Mouse (Mus musculus): ENCODE results near the gene Ddx20.

Ddx20 gene

DNA sequence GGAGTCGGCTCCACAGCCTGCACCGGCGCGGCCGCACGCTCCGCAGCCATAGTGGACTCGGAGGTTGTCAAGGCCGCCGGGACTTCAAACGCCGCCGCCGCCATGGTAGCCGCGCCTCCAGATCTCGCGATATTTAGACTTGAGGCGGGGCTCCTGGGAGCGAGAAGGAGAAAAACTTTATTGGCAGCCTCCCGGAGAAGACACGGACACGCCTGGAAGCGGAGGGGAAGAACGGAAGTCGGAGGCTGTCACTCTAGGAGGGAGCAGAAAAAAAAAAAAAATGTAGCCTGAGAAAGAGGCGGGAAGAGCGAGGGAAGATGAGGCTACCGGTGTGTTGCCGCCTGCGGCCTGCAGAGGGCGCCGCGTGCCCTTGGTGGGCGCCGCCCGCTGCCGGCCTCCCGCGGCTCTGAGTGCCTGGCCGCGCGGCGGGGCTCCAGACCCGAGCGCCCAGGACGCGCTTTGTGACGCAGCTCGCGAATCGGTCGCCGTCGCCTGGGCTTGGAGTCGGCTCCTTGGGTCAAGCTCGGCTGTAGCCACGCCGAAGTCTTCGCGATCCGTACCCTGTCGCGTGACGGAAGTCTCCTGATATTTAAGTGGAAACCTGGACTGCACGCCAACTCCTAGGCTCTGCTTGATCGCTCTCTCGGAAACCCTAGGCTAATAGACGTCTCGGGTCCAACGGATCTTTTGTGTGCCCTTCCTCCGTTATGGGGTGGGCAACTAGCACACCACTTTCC is at the start of gene Ddx20:
Gene Ddx20 (minus strand): TSS at position 251 of the 737 bp plus-strand sequence.
- DNase-seq (ENCODE audit: low read depth, low spot score): peak; percentile 98

DNA sequence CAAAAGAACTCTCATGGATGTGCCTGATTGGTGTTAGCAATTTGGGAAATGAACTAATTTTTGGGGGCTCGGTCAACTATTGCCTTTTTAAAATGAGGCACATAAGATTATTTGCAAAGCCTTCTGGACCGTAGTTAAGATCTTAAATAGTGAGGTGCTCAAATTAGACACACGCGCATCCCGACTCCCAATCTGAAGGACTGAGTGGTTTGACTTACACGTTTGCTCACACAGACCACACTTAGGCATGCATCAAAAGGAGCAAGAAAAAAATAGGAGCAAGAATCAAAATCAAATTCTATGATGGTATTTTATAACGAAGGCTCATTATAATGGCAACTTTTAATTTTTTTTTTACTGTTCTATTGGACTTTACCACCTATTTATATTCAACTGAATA is 49.7 kb upstream of the Ddx20 start:
- no peak for DNase-seq (ENCODE audit: low read depth, low spot score)

DNA sequence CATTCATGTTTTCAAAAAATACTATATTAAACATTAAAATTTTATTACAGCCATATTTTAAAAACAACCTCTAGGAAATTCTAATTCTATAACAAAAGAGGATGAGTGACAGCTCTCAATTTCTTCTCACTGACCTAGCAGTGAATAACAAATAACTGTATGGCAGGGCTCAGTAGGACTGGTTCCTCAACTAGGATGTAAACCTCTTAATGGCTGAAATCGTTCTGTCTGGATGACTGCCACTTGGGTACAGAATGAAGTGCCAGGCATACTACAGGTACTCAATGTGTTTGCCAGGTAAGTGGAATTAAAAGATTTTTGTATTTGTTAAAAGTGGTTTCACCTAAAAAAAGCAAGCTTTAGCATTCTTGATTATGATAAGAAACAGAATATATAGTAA is 48.8 kb upstream of the Ddx20 start:
- DNase-seq (ENCODE audit: low read depth, low spot score): no peak

DNA sequence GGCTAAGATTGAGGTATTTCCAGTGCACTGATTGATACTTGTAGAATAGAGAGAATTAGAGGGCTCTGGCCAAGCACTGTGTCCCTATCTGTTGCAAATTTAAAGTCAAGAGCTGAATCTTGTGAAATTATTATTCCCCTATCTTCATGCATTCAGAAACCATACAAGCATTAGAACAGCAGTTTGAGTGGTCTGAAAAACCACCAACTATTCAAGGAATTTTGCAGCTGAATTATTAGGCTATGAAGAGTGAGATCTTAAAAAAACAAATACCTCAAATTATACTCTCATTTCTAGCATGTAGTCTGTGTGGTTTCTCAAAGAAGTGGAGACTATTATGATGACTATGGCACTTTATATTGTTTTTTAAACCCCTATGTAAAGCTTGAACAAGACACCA is 47.9 kb upstream of the Ddx20 start:
- no peak for DNase-seq (ENCODE audit: low read depth, low spot score)

DNA sequence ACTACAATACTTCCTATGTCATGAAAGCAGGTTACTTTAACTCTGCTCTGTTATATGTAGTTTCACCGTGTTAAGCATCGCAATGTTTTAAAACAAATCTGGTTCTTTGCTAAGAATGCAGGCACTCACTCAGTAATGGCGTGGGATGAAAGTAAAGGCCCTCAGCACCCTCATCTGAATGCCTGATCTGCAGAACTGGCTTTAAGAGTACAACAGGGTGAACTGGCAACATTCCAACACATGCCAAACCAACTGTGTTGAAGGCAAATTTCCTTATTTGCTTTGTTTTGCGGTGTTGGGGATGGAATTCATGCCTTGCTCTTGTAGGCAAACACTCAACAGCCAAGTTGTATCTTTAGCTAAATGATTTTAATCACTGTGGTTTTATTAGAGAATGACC is 46.2 kb upstream of the Ddx20 start:
- DNase-seq (ENCODE audit: low read depth, low spot score): no peak

DNA sequence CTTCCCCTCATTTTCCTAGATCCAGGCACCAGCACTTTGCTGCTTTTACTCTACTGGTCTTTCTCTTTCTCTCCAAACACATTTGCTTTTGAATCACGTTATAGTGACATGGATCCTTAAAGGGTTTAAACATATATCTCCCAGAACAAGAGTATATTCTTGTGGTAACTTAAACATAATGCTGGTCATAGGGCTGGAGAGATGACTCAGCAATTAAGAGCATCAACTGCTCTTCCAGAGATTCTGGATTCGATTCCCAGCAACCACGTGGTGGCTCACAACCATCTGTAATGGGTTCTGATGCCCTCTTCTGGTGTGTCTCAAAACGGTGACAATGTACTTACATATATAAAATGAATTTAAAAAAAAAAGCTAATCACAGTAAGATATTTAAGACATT is 45.0 kb upstream of the Ddx20 start:
- DNase-seq (ENCODE audit: low read depth, low spot score): no peak

DNA sequence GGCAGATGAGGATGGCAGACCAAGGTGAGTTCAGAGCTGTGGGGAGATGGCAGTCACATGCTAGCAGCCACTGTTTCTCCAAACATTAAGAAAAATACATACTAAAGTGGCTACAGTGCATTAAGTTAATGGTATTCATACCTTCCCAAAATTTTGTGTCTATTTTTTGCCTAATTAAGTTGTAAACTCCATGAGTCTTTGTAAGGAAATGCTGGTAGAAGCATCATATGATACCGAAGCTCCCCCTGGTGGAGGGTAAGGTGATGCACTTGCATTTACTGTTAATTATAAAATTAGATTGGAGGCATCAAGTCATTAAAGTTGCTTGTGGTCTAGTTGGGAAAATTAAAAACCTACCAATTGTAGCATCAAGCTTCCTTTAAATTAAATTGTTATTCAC is 38.7 kb upstream of the Ddx20 start:
- DNase-seq (ENCODE audit: low read depth, low spot score): peak; percentile 36

DNA sequence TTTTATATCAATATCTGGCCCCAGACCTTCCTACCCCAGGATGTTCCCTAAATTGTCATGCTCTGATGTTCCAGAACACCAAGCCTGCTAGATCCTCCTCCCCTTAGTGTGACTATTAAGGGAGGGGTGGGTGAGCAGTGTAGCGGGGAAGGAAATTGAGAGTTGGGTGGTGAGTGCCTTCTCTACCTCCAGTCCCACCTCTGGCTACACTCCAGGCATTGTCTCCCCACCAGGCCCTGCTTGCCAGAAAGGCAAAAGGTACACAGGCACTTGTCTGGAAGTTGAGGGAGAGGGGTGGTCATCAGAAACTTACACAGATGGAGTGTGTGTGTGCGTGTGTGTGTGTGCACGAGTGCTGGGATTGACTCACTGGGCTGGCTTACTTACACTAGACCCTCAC is 35.1 kb upstream of the Ddx20 start:
- no peak for DNase-seq (ENCODE audit: low read depth, low spot score)

DNA sequence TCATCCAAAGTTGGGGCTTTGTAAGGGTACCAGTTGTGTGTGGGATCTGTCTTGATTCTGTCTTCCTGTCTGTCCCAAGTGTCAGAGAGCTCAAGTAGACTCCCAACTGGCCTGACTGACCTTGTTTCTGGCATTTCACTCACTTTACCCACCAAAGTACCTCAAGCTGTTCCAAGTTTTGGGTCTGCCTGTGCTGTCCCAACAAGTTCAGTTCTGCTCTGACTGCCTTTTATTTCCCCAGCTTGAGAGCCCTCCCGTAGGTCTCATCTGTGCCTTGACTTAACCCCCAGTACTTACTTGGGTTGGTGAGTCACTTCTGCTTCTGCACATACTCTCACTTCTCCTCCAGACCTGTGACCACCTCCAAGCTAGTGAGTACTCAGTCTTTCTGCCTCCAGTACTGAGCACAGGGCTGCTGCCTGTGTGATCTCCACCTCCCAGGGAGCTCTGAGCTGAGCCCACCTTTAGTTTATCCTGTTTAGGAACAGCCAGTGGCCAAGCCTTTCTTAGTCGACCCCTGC is 34.4 kb upstream of the Ddx20 start:
- DNase-seq (ENCODE audit: low read depth, low spot score): no peak

DNA sequence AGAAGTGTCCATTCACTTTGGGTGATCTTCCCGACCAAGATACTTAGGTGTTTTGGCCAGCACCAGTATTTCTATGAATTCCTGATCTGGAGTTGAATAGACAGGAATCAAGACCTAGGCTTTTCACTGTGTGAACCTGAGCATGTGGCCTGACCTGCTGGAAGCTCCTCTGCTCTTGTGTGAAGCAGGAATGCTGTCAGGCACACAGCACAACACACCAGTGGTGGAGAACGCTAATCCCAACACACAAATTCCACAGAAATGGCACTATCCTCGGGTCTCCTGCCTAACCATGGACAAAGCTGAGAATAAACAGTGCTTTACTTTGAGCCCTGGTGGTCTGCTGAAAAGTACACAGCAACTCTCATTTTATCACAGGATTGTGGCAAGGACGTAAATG is 33.1 kb upstream of the Ddx20 start:
- no peak for DNase-seq (ENCODE audit: low read depth, low spot score)

DNA sequence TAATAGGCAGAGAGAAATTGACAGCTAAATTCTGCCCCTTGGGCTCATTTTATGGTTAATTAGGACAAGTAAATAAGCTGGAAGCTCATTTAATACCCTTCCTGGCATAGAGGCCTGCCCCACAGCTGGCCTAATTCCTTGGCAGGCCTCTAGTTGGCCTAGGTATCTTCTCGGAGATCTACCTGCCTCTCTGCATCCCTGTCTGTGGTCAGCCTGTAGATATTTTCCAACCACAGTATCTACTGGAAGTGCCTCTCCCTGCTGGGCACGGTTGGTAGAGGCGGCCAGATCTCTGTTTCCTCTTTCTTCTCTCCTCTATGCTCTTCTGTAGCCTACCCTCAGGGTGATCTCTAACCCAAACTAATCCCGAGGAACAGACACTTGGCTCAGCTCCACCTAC is 32.6 kb upstream of the Ddx20 start:
- DNase-seq (ENCODE audit: low read depth, low spot score): no peak

DNA sequence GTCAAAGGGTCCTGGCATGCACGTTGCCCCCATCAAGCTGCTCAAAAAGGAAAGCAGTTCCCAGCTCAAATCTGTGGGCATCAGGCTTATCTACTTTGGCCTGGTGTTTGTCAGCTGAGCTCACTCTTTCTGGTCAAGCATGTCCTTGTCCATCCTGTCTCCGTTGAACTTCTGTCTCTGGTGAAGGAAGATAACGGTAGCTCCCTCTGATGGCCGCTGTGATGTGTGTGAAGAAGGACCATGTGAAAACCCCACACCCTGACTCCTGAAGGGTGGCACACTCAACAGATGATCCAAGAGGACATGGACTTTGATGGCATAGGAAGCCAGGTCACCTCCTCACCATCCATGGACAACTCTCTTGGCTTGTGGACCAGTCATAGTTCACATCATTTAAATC is 31.4 kb upstream of the Ddx20 start:
- no peak for DNase-seq (ENCODE audit: low read depth, low spot score)

DNA sequence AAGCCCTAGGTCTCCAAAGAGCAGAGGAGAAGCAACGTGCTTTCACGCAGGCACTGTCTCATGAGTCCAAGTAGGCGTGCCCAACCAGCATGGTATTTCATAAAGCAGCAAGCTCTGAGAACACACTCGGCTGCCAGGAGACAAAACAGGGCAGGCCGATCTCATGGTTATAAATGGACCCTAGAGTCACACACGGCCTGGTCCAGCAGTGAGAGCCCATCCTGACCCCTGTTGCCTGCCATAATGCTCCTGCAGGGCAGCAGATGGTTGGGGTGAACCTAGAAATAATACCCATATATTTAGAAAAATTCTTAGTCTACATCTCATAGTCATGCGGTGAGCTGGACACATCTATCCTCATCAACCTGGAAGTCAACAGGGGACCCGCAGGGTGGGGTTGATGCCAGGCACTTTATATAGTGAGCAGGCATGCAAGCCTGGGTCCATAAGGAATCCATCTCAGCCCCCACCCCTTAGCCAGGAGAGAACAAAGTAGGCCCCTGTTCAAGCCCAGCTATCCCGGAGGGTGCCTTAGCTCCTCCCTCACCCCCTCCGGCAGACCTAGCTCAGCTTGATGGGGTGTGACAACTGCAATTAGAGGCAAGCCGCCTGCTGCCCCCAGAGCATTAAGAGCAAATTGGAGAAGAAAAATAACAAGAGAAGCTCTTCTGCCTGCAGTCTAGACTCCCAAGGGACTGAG is 30.6 kb upstream of the Ddx20 start:
- DNase-seq (ENCODE audit: low read depth, low spot score): no peak

DNA sequence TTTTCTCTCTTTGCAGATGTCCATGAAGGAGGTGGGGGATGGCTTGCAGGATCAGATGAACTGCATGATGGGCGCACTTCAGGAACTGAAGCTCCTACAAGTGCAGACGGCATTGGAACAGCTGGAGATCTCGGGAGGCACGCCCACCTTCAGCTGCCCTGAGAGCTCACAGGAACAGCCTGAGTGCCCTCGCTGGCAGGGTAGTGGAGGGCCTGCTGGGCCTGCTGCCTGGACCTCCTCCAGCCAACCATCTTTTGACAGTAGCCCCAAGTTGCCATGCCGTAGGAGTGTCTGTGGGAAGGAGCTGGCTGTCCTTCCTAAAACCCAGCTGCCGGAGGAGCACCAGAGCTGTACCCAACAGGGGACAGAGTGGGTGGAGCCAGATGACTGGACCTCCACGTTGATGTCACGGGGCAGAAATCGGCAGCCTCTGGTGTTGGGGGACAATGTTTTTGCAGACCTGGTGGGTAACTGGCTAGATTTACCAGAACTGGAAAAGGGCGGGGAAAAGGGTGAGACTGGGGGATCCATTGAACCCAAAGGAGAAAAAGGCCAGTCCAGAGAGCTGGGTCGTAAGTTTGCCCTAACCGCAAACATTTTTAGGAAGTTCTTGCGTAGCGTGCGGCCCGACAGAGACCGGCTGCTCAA is 29.1 kb upstream of the Ddx20 start:
- DNase-seq (ENCODE audit: low read depth, low spot score): no peak

DNA sequence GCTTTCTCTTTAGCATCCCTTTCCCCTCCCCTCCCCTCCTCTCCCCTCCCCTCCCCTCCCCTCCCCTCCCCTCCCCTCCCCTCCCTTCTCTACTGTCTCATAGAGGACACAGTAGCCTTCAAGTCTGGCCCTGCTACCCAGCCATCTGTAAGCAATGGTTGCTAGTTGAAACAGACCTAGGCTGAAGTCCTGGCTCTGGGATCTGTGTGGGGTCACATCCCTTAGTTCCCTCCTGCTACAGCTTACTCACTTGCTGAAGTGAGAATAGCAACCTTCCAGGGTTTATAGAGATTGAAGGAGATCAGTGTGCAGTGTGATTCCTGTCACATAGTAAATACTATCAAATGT is 27.4 kb upstream of the Ddx20 start:
- DNase-seq (ENCODE audit: low read depth, low spot score): no peak

DNA sequence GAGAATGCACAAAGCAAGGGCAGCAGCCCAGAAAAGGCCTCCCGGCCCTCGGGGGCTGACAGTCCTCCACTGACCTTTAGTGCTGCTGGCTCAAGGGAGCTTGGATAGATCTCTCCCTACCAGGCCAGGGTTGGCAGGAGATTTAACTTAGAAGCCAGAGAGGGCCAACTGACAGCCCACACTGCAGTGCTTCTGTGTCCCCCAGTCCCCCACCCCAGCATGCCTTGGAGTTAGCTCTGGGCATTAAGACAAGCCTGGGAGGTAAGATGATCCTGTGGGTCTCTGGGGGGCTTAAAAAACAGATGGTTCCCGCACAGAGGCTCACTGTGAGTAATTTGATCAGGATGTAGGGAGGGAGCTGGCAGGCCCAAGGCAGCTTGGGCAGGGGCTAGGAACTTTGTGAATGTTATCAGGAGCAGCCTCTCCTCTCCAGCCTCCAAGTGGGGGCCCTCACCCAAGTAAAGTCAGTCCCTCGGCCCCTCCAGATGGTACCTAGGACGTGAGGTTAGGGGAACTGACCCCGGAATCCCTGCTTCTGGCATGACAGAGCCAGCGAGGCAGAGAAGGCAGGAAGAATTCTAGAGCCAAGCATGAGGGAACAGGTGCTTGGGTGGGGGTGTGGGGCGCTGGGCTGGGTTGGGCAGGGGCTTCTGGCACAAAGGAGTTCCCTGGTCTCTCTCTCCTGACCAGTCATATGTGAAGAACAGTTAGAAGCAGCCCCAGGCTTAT is 26.9 kb upstream of the Ddx20 start:
- no peak for DNase-seq (ENCODE audit: low read depth, low spot score)

DNA sequence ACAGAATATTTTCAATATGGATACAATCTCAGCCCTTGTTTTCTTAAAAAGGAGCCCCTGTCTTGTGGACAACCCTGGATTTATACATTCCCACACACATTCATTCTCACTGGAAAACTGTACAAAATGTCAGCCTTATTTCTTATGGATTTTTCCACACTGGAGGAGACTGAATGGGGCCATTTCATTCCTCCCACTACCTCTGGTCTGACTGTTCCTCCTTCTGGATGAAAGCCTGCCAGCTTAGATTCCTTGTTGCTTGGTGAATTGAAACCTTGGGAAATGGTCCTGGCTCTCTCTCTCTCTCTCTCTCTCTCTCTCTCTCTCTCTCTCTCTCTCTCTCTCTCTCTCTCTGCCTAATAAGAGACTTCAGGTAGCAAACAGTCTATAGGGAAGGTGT is 25.5 kb upstream of the Ddx20 start:
- no peak for DNase-seq (ENCODE audit: low read depth, low spot score)

DNA sequence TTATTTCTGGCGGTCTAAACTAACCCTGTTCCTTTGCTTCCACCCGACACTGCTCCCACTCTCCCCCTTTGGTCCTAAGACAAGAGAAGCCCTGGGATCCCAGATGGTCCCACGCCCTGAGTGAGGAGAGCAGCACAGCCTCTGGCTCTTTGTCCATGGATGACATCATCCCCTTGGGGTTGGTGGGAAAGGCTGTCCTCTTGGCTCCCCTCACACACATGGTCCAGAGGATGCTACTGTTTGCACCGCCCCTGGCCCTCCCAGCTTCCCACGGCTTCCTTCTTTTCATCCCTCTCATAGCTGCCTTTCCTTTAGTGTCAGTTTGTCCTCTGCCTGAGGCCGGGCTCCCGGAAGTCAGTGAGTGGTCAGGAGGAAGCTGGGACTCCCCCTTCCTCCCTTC is 24.4 kb upstream of the Ddx20 start:
- no peak for DNase-seq (ENCODE audit: low read depth, low spot score)

DNA sequence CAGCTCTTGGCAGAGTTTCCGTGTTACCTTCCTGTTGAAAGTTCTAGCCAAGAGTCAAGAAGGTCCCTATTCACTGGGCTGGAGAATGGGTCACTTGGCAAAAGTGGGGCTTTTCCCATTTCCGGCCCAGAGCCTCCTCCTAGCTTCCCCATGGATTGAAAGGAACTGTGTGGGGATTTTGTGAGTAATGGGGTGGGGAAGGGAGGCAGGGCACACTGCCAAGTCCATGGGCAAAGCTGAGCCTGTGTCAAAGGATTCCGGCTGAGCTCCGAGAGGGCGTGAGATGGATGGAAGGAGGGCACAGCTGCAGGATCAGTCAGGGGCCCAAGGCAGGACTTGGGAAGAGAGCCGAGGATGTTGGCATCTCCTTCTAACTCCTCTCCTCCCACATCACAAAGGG is 22.9 kb upstream of the Ddx20 start:
- DNase-seq (ENCODE audit: low read depth, low spot score): no peak

DNA sequence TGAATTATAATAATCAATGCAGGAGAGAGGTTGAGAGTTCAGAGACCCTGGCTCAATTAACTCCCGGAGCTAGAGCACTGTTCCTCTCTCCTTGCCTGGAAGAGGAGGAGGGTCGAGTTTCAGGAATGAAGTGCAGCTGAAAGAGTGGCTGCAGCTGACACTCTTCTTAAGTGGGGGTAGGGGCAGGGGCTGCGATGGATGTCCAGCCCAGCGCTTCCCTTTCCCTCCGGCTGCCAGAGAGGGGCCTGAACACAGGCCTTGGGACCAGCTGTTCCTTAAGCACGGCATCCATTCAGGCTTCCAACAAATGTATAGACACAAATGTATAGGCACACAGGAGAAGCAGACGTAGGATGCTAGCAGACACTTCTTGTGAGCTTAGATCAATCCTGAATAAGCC is 20.2 kb upstream of the Ddx20 start:
- no peak for DNase-seq (ENCODE audit: low read depth, low spot score)

DNA sequence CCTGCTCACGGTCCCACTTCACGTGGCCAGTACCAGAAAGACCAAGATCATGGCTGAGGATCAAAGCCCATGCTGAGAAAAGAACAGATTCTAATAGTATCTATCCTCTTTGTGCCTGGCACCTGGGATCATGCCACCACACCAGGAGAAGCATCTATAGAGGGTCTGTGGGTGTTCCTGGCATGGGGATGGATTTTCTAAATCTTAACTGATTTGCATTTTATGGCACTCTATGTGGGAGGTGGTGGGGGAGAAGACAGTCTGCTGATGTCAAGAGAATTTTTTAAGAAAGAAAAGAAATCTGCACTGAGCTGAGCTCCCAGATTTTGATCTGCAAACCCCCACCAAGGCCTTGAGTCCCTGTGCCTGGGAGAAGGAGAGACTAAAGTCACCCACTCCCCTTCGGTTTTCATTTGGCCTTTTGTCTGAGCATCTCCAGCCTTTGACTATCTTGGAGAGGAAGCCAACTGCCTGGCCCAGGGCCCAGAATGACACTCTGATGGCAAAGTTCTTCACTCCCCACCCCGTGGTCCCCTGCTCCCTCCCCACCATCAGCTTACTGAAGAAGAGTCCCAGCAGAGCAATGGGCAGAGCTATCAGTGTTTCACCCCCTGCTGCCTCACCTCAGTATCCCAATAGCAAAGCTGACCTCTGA is 19.1 kb upstream of the Ddx20 start:
- DNase-seq (ENCODE audit: low read depth, low spot score): no peak

DNA sequence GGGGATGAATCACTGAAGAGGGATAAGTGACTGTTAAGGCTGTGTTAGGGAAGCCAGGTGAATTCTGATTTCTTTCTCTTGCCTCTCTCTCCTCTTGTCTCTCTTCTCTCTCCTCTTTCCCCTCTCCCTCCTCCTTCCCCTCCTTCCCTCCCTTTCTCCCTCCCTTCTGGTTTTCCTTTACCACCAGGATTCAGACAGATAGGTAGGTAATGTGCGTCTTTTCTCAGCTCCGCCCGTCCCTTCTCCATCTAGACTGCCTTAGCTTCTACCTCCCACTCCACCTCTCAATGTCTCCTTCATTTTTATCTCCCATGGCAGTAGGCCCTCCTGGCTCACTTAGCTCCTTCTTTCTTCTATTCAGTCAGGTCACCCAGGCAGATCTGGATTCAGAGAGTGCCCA is 18.2 kb upstream of the Ddx20 start:
- no peak for DNase-seq (ENCODE audit: low read depth, low spot score)

Measured in ES-CJ7 (cell line).